Mouse (Mus musculus): Measurements from ENCODE around the gene Sept14.

DNA sequence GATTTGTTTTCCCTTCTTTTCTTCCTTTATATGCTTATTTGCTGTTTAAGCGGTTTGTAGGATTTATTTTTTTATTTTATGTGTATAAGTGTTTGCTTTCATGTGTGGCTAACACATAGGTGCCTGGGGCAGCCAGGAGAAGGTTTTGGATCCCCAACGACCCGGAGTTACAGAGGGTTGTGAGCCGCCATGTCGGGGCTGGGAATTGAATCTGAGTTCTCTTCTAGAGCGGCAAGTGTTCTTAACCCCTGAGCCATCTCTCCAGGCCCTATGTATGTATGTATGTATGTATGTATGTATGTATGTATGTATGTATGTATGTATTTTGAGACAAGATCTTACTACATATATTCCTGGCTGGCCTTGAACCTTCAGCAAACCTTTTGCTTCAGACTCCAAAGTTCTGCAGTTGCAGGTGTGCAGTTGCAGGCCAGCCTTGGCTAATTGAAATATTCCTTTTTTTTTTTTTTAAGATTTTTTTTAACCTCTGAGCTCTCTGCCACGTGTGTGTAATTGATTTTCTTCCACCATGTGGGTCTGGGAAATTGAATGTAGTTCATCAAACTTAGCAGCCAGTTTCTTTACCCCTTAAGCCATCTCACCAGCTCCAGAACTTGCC is 17.6 kb upstream of the Sept14 start:
- TF ChIP-seq CTCF (IDR thresholded peaks at IDR 0.05; ENCODE audit: low read depth, low read length) (no peak), EP300 (IDR thresholded peaks at IDR 0.05; ENCODE audit: insufficient read depth, low read depth, low read length) (no peak)
